Mouse (Mus musculus) stomach, postnatal 0 days (tissue): Measurements from ENCODE around the gene Hck.

Experiments used
- CTCF ChIP-seq: IDR thresholded peaks from 2 replicates; pipeline ENCODE4 v1.5.1; 2016; ENCODE audit warnings: antibody characterized with exemption, low read depth, mild to moderate bottlenecking, moderate library complexity
- EP300 ChIP-seq: optimal IDR thresholded peaks from 2 replicates; pipeline ENCODE3; 2016; ENCODE audit warnings: antibody characterized with exemption

- TF ChIP-seq CTCF (no peak), EP300 (no peak)
These were observed 44.9 kb upstream of the Hck start for GRCm38 (mm10) chr2:153063394-153063793.
